Mouse (Mus musculus) right cerebral cortex, postnatal 25 days (tissue): Measurements from ENCODE around the gene Rora.
"Not testable (repeated sequence)": the region's sequence is repeated elsewhere in the genome, so short reads cannot be mapped to it uniquely, and the experiment has no call there.

Source experiments
- DNase-seq: peaks from one replicate; pipeline ENCODE4 v3.0.0; 2022

The Rora gene

GRCm38 (mm10) chr9:69028177-69028576 is 374.6 kb downstream of the Rora start:
- DNase-seq = no peak

GRCm38 (mm10) chr9:69034301-69034871 is 380.8 kb downstream of the Rora start:
- no peak for DNase-seq

GRCm38 (mm10) chr9:69035456-69035855 is 381.9 kb downstream of the Rora start:
- no peak for DNase-seq

- no peak for DNase-seq
Measured at GRCm38 (mm10) chr9:69036296-69036695, 382.7 kb downstream of the Rora start.

GRCm38 (mm10) chr9:69043920-69044613 is 390.5 kb downstream of the Rora start:
- DNase-seq = no peak

- no peak for DNase-seq
Measured at GRCm38 (mm10) chr9:69044614-69045133, 391.1 kb downstream of the Rora start.

GRCm38 (mm10) chr9:69045908-69046307 is 392.3 kb downstream of the Rora start:
- DNase-seq = no peak

GRCm38 (mm10) chr9:69050856-69051255 is 397.3 kb downstream of the Rora start:
- no peak for DNase-seq

- DNase-seq = no peak
Measured at GRCm38 (mm10) chr9:69051890-69052289, 398.3 kb downstream of the Rora start.

GRCm38 (mm10) chr9:69055302-69055701 is 401.7 kb downstream of the Rora start:
- no peak for DNase-seq

- no peak for DNase-seq
Measured at GRCm38 (mm10) chr9:69071203-69071867, 417.7 kb downstream of the Rora start.

- no peak for DNase-seq
Measured at GRCm38 (mm10) chr9:69073271-69073670, 419.7 kb downstream of the Rora start.

GRCm38 (mm10) chr9:69084086-69084719 is 430.6 kb downstream of the Rora start:
- DNase-seq = no peak

- no peak for DNase-seq
Measured at GRCm38 (mm10) chr9:69084720-69085661, 431.4 kb downstream of the Rora start.

GRCm38 (mm10) chr9:69086844-69087243 is 433.3 kb downstream of the Rora start:
- no peak for DNase-seq

- no peak for DNase-seq
Measured at GRCm38 (mm10) chr9:69087325-69087724, 433.7 kb downstream of the Rora start.

GRCm38 (mm10) chr9:69090749-69091270 is 437.2 kb downstream of the Rora start:
- DNase-seq = no peak

- no peak for DNase-seq
Measured at GRCm38 (mm10) chr9:69092119-69093013, 438.8 kb downstream of the Rora start.

GRCm38 (mm10) chr9:69100153-69100756 is 446.7 kb downstream of the Rora start:
- not testable (repeated sequence) for DNase-seq

GRCm38 (mm10) chr9:69104321-69104720 is 450.7 kb downstream of the Rora start:
- DNase-seq = no peak
